Mouse (Mus musculus): ENCODE results near the gene Bloc1s6. TPM values are rescaled to one million over a fixed set of nuclear protein-coding genes. Genes with fewer than 3 reads are reported as not detected.
A peak's percentile ranks its signal among the peaks of the same experiment; 100 is the strongest.

The Bloc1s6 gene
- polyA plus RNA-seq, 1 experiment from 2014 or later = 29.8 TPM

- Histone ChIP-seq H3K9me3 (ENCODE audit: low read length) (no peaks in the 10 kb centered on the region), H3K36me3 (ENCODE audit: insufficient read depth, low read length) (no peaks in the 10 kb centered on the region), H3K4me3 (ENCODE audit: low read depth, low read length) (no peak overlapping the region), H3K27ac (ENCODE audit: low read length) (no peak overlapping the region), H3K27me3 (replicated peaks; ENCODE audit: insufficient read depth, low read length) (no peaks in the 10 kb centered on the region), H3K9ac (replicated peaks; ENCODE audit: low read depth) (no peak overlapping the region), H3K4me2 (replicated peaks; ENCODE audit: low read depth, low read length) (no peak overlapping the region), H3K4me1 (ENCODE audit: insufficient read depth, low read depth, low read length) (0 out of 2 replicates have a peak, but pooled peaks cover 3% of the 10 kb centered on the region)
- 36% methylated on average over 2 of the region's 2 CpGs for WGBS
- DNase-seq (ENCODE audit: low spot score) = peak; percentile 84
- peak; percentile 91 for ATAC-seq
- TF ChIP-seq EP300 (IDR thresholded peaks at IDR 0.05) = peak; percentile 63
- TF ChIP-seq CTCF (IDR thresholded peaks at IDR 0.05) = no peak
Measured at GRCm38 (mm10) chr2:122771002-122771401, 32.7 kb downstream of the Bloc1s6 start.

GRCm38 (mm10) chr2:122772899-122773298, 34.6 kb downstream of the Bloc1s6 start:
- ATAC-seq (no peak), DNase-seq (ENCODE audit: low spot score) (no peak)
- TF ChIP-seq CTCF (IDR thresholded peaks at IDR 0.05) (no peak), EP300 (IDR thresholded peaks at IDR 0.05) (no peak)
- Histone ChIP-seq H3K36me3 (ENCODE audit: insufficient read depth, low read length) (no peaks in the 10 kb centered on the region), H3K27ac (ENCODE audit: low read length) (no peak overlapping the region), H3K9me3 (ENCODE audit: low read length) (no peaks in the 10 kb centered on the region), H3K4me3 (ENCODE audit: low read depth, low read length) (no peak overlapping the region), H3K27me3 (replicated peaks; ENCODE audit: insufficient read depth, low read length) (no peaks in the 10 kb centered on the region), H3K4me1 (ENCODE audit: insufficient read depth, low read depth, low read length) (0 out of 2 replicates have a peak, but pooled peaks cover 3% of the 10 kb centered on the region), H3K9ac (replicated peaks; ENCODE audit: low read depth) (no peak overlapping the region), H3K4me2 (replicated peaks; ENCODE audit: low read depth, low read length) (no peak overlapping the region)
- 75% methylated on average over 1 of the region's 1 CpGs for WGBS

GRCm38 (mm10) chr2:122775491-122775890, 37.2 kb downstream of the Bloc1s6 start:
- no peak overlapping the region for H3K27ac ChIP-seq (ENCODE audit: low read length)
- no peak overlapping the region for H3K4me2 ChIP-seq (replicated peaks; ENCODE audit: low read depth, low read length)
- H3K27me3 ChIP-seq (replicated peaks; ENCODE audit: insufficient read depth, low read length) = no peaks in the 10 kb centered on the region
- TF ChIP-seq EP300 (IDR thresholded peaks at IDR 0.05) = no peak
- no peak for TF ChIP-seq CTCF (IDR thresholded peaks at IDR 0.05)
- DNase-seq (ENCODE audit: low spot score) = no peak
- no peaks in the 10 kb centered on the region for H3K9me3 ChIP-seq (ENCODE audit: low read length)
- 0 out of 2 replicates have a peak, but pooled peaks cover 3% of the 10 kb centered on the region for H3K4me1 ChIP-seq (ENCODE audit: insufficient read depth, low read depth, low read length)
- ATAC-seq = no peak
- WGBS = 80% methylated on average over 1 of the region's 1 CpGs
- H3K9ac ChIP-seq (replicated peaks; ENCODE audit: low read depth) = no peak overlapping the region
- no peak overlapping the region for H3K4me3 ChIP-seq (ENCODE audit: low read depth, low read length)
- no peaks in the 10 kb centered on the region for H3K36me3 ChIP-seq (ENCODE audit: insufficient read depth, low read length)

- TF ChIP-seq EP300 (IDR thresholded peaks at IDR 0.05) (no peak), CTCF (IDR thresholded peaks at IDR 0.05) (no peak)
- no peaks in the 10 kb centered on the region for H3K9me3 ChIP-seq (ENCODE audit: low read length)
- ATAC-seq (no peak), DNase-seq (ENCODE audit: low spot score) (no peak)
- no peak overlapping the region for H3K9ac ChIP-seq (replicated peaks; ENCODE audit: low read depth)
- no peaks in the 10 kb centered on the region for H3K36me3 ChIP-seq (ENCODE audit: insufficient read depth, low read length)
- no peak overlapping the region for H3K4me2 ChIP-seq (replicated peaks; ENCODE audit: low read depth, low read length)
- no peak overlapping the region for H3K27ac ChIP-seq (ENCODE audit: low read length)
- WGBS = 49% methylated on average over 2 of the region's 2 CpGs
- no peak overlapping the region for H3K4me3 ChIP-seq (ENCODE audit: low read depth, low read length)
- H3K4me1 ChIP-seq (ENCODE audit: insufficient read depth, low read depth, low read length) = no peaks in the 10 kb centered on the region
- no peaks in the 10 kb centered on the region for H3K27me3 ChIP-seq (replicated peaks; ENCODE audit: insufficient read depth, low read length)
Measured at GRCm38 (mm10) chr2:122776823-122777222, 38.5 kb downstream of the Bloc1s6 start.

- 32% methylated on average over 5 of the region's 5 CpGs for WGBS
- no peak for ATAC-seq
- no peaks in the 10 kb centered on the region for H3K27me3 ChIP-seq (replicated peaks; ENCODE audit: insufficient read depth, low read length)
Measured at GRCm38 (mm10) chr2:122779967-122780366, 41.7 kb downstream of the Bloc1s6 start.

GRCm38 (mm10) chr2:122780447-122780846, 42.1 kb downstream of the Bloc1s6 start:
- Histone ChIP-seq H3K4me3 (ENCODE audit: low read depth, low read length) (no peak overlapping the region), H3K9ac (replicated peaks; ENCODE audit: low read depth) (no peak overlapping the region), H3K4me2 (replicated peaks; ENCODE audit: low read depth, low read length) (no peak overlapping the region), H3K9me3 (ENCODE audit: low read length) (no peaks in the 10 kb centered on the region), H3K27me3 (replicated peaks; ENCODE audit: insufficient read depth, low read length) (no peaks in the 10 kb centered on the region), H3K27ac (ENCODE audit: low read length) (no peak overlapping the region), H3K36me3 (ENCODE audit: insufficient read depth, low read length) (no peaks in the 10 kb centered on the region), H3K4me1 (ENCODE audit: insufficient read depth, low read depth, low read length) (no peaks in the 10 kb centered on the region)
- WGBS = 21% methylated on average over 3 of the region's 3 CpGs
- ATAC-seq (no peak; the same call in 1 of the 2 replicates), DNase-seq (ENCODE audit: low spot score) (peak; percentile 41)
- TF ChIP-seq CTCF (IDR thresholded peaks at IDR 0.05) (no peak), EP300 (IDR thresholded peaks at IDR 0.05) (no peak)

More at GRCm38 (mm10) chr2:122779967-122780366, 41.7 kb downstream of the Bloc1s6 start:
- no peak overlapping the region for H3K9ac ChIP-seq (replicated peaks; ENCODE audit: low read depth)
- H3K36me3 ChIP-seq (ENCODE audit: insufficient read depth, low read length) = no peaks in the 10 kb centered on the region
- DNase-seq (ENCODE audit: low spot score) = no peak
- TF ChIP-seq EP300 (IDR thresholded peaks at IDR 0.05) (no peak), CTCF (IDR thresholded peaks at IDR 0.05) (0 out of 2 replicates have a peak, but pooled peaks have one; percentile 15)
- H3K4me3 ChIP-seq (ENCODE audit: low read depth, low read length) = no peak overlapping the region
- H3K4me1 ChIP-seq (ENCODE audit: insufficient read depth, low read depth, low read length) = no peaks in the 10 kb centered on the region
- H3K4me2 ChIP-seq (replicated peaks; ENCODE audit: low read depth, low read length) = no peak overlapping the region
- H3K27ac ChIP-seq (ENCODE audit: low read length) = no peak overlapping the region
- H3K9me3 ChIP-seq (ENCODE audit: low read length) = no peaks in the 10 kb centered on the region
